Mouse (Mus musculus): ENCODE results near the gene Tbc1d32. TPM values are rescaled to one million over a fixed set of nuclear protein-coding genes. Genes with fewer than 3 reads are reported as not detected.
A peak's percentile ranks its signal among the peaks of the same experiment; 100 is the strongest.

Gene Tbc1d32
- polyA plus RNA-seq, 1 experiment from 2014 or later: 4.7 TPM

- Histone ChIP-seq H3K27me3 (ENCODE audit: poor library complexity, severe bottlenecking) (no peaks in the 10 kb centered on the region), H3K27ac (no peak overlapping the region), H3K36me3 (replicated peaks) (no peaks in the 10 kb centered on the region), H3K4me3 (no peak overlapping the region), H3K9me3 (no peaks in the 10 kb centered on the region), H3K4me1 (no peaks in the 10 kb centered on the region)
- 93% methylated on average over 3 of the region's 3 CpGs for WGBS
- no peak for DNase-seq (ENCODE audit: extremely low spot score, low spot score)
Measured at GRCm38 (mm10) chr10:56099641-56100310, 128.7 kb downstream of the Tbc1d32 start.

- no peaks in the 10 kb centered on the region for H3K9me3 ChIP-seq
- 95% methylated on average over 3 of the region's 3 CpGs for WGBS
- no peak for DNase-seq (ENCODE audit: extremely low spot score, low spot score)
- no peak overlapping the region for H3K4me3 ChIP-seq
- no peak overlapping the region for H3K27ac ChIP-seq
- no peaks in the 10 kb centered on the region for H3K27me3 ChIP-seq (ENCODE audit: poor library complexity, severe bottlenecking)
- no peaks in the 10 kb centered on the region for H3K4me1 ChIP-seq
- no peaks in the 10 kb centered on the region for H3K36me3 ChIP-seq (replicated peaks)
Measured at GRCm38 (mm10) chr10:56099126-56099525, 129.4 kb downstream of the Tbc1d32 start.

- no peaks in the 10 kb centered on the region for H3K27me3 ChIP-seq (ENCODE audit: poor library complexity, severe bottlenecking)
Measured at GRCm38 (mm10) chr10:56096757-56097156, 131.7 kb downstream of the Tbc1d32 start.

GRCm38 (mm10) chr10:56094586-56094985 is 133.9 kb downstream of the Tbc1d32 start:
- no peak overlapping the region for H3K4me3 ChIP-seq
- H3K27me3 ChIP-seq (ENCODE audit: poor library complexity, severe bottlenecking): no peaks in the 10 kb centered on the region
- no peak for DNase-seq (ENCODE audit: extremely low spot score, low spot score)
- H3K27ac ChIP-seq: no peak overlapping the region
- no peaks in the 10 kb centered on the region for H3K36me3 ChIP-seq (replicated peaks)
- H3K9me3 ChIP-seq: no peaks in the 10 kb centered on the region
- 85% methylated on average over 5 of the region's 5 CpGs for WGBS
- H3K4me1 ChIP-seq: no peaks in the 10 kb centered on the region

More at GRCm38 (mm10) chr10:56096757-56097156, 131.7 kb downstream of the Tbc1d32 start:
- Histone ChIP-seq H3K9me3 (no peaks in the 10 kb centered on the region), H3K36me3 (replicated peaks) (no peaks in the 10 kb centered on the region), H3K4me3 (no peak overlapping the region), H3K4me1 (no peaks in the 10 kb centered on the region), H3K27ac (no peak overlapping the region)
- DNase-seq (ENCODE audit: extremely low spot score, low spot score): no peak

- H3K4me1 ChIP-seq: no peaks in the 10 kb centered on the region
- H3K36me3 ChIP-seq (replicated peaks): no peaks in the 10 kb centered on the region
- no peaks in the 10 kb centered on the region for H3K9me3 ChIP-seq
- no peak overlapping the region for H3K27ac ChIP-seq
- WGBS: 90% methylated on average over 4 of the region's 4 CpGs
- no peaks in the 10 kb centered on the region for H3K27me3 ChIP-seq (ENCODE audit: poor library complexity, severe bottlenecking)
- no peak overlapping the region for H3K4me3 ChIP-seq
- no peak for DNase-seq (ENCODE audit: extremely low spot score, low spot score)
Measured at GRCm38 (mm10) chr10:56089714-56090113, 138.8 kb downstream of the Tbc1d32 start.

- Histone ChIP-seq H3K4me3 (no peak overlapping the region), H3K9me3 (no peaks in the 10 kb centered on the region), H3K27me3 (ENCODE audit: poor library complexity, severe bottlenecking) (no peaks in the 10 kb centered on the region), H3K27ac (no peak overlapping the region), H3K4me1 (peaks cover 5% of the 10 kb centered on the region; the same call in 1 of the 2 replicates), H3K36me3 (replicated peaks) (no peaks in the 10 kb centered on the region)
- WGBS: 96% methylated on average over 2 of the region's 2 CpGs
- no peak for DNase-seq (ENCODE audit: extremely low spot score, low spot score)
Measured at GRCm38 (mm10) chr10:56062746-56063145, 165.7 kb downstream of the Tbc1d32 start.

- Histone ChIP-seq H3K9me3 (no peaks in the 10 kb centered on the region), H3K27me3 (ENCODE audit: poor library complexity, severe bottlenecking) (no peaks in the 10 kb centered on the region), H3K4me3 (no peak overlapping the region), H3K27ac (no peak overlapping the region), H3K36me3 (replicated peaks) (no peaks in the 10 kb centered on the region), H3K4me1 (peaks cover 5% of the 10 kb centered on the region; the same call in 1 of the 2 replicates)
- 90% methylated on average over 2 of the region's 2 CpGs for WGBS
- DNase-seq (ENCODE audit: extremely low spot score, low spot score): no peak
Measured at GRCm38 (mm10) chr10:56061238-56061830, 167.2 kb downstream of the Tbc1d32 start.

GRCm38 (mm10) chr10:56058979-56059422 is 169.5 kb downstream of the Tbc1d32 start:
- no peaks in the 10 kb centered on the region for H3K36me3 ChIP-seq (replicated peaks)
- H3K4me1 ChIP-seq: peaks cover 5% of the 10 kb centered on the region; the same call in 1 of the 2 replicates
- no peak for DNase-seq (ENCODE audit: extremely low spot score, low spot score)
- no peak overlapping the region for H3K4me3 ChIP-seq
- H3K9me3 ChIP-seq: no peaks in the 10 kb centered on the region
- WGBS: 61% methylated on average over 3 of the region's 3 CpGs
- no peak overlapping the region for H3K27ac ChIP-seq
- no peaks in the 10 kb centered on the region for H3K27me3 ChIP-seq (ENCODE audit: poor library complexity, severe bottlenecking)

GRCm38 (mm10) chr10:56025400-56025799 is 203.1 kb downstream of the Tbc1d32 start:
- DNase-seq (ENCODE audit: extremely low spot score, low spot score): no peak
- no peaks in the 10 kb centered on the region for H3K27me3 ChIP-seq (ENCODE audit: poor library complexity, severe bottlenecking)
- H3K27ac ChIP-seq: no peak overlapping the region
- H3K4me3 ChIP-seq: no peak overlapping the region
- H3K4me1 ChIP-seq: no peaks in the 10 kb centered on the region
- H3K36me3 ChIP-seq (replicated peaks): no peaks in the 10 kb centered on the region
- no peaks in the 10 kb centered on the region for H3K9me3 ChIP-seq

GRCm38 (mm10) chr10:56024579-56024978 is 203.9 kb downstream of the Tbc1d32 start:
- Histone ChIP-seq H3K9me3 (no peaks in the 10 kb centered on the region), H3K4me3 (no peak overlapping the region), H3K36me3 (replicated peaks) (no peaks in the 10 kb centered on the region), H3K4me1 (no peaks in the 10 kb centered on the region), H3K27ac (no peak overlapping the region), H3K27me3 (ENCODE audit: poor library complexity, severe bottlenecking) (no peaks in the 10 kb centered on the region)
- DNase-seq (ENCODE audit: extremely low spot score, low spot score): no peak
- WGBS: 91% methylated on average over 2 of the region's 2 CpGs

GRCm38 (mm10) chr10:55979898-55980521 is 248.5 kb downstream of the Tbc1d32 start:
- H3K36me3 ChIP-seq (replicated peaks): no peaks in the 10 kb centered on the region
- no peaks in the 10 kb centered on the region for H3K4me1 ChIP-seq
- DNase-seq (ENCODE audit: extremely low spot score, low spot score): peak; percentile 18
- 48% methylated on average over 2 of the region's 2 CpGs for WGBS
- no peak overlapping the region for H3K4me3 ChIP-seq
- H3K27ac ChIP-seq: no peak overlapping the region
- no peaks in the 10 kb centered on the region for H3K27me3 ChIP-seq (ENCODE audit: poor library complexity, severe bottlenecking)
- no peaks in the 10 kb centered on the region for H3K9me3 ChIP-seq

GRCm38 (mm10) chr10:55978001-55978400 is 250.5 kb downstream of the Tbc1d32 start:
- Histone ChIP-seq H3K27me3 (ENCODE audit: poor library complexity, severe bottlenecking) (no peaks in the 10 kb centered on the region), H3K36me3 (replicated peaks) (no peaks in the 10 kb centered on the region), H3K9me3 (no peaks in the 10 kb centered on the region), H3K27ac (no peak overlapping the region), H3K4me3 (no peak overlapping the region), H3K4me1 (no peaks in the 10 kb centered on the region)
- no peak for DNase-seq (ENCODE audit: extremely low spot score, low spot score)
- 76% methylated on average over 7 of the region's 7 CpGs for WGBS
